Mouse (Mus musculus) liver, adult (tissue): ENCODE results near the gene Gcc2.
A peak's percentile ranks its signal among the peaks of the same experiment; 100 is the strongest.

ENCODE experiments used
- GATA4 ChIP-seq: IDR thresholded peaks from 2 replicates; pipeline ENCODE4 v1.6.1; 2014; ENCODE audit warnings: mild to moderate bottlenecking, low read length; ENCODE audit not compliant: insufficient replicate concordance

Gcc2 gene

GRCm38 (mm10) chr10:58249535-58249934 lies 5.8 kb upstream of the Gcc2 start:
- TF ChIP-seq GATA4 = no peak

- no peak for TF ChIP-seq GATA4
Measured at GRCm38 (mm10) chr10:58254635-58255175, 592 bp upstream of the Gcc2 start.

GRCm38 (mm10) chr10:58255954-58256353 lies 657 bp downstream of the Gcc2 start:
- peak; percentile 87 for TF ChIP-seq GATA4

- no peak for TF ChIP-seq GATA4
Measured at GRCm38 (mm10) chr10:58258466-58258865, 3.2 kb downstream of the Gcc2 start.

GRCm38 (mm10) chr10:58282238-58282637 lies 26.9 kb downstream of the Gcc2 start:
- no peak for TF ChIP-seq GATA4

- no peak for TF ChIP-seq GATA4
Measured at GRCm38 (mm10) chr10:58290742-58291141, 35.4 kb downstream of the Gcc2 start.

- TF ChIP-seq GATA4 = no peak
Measured at GRCm38 (mm10) chr10:58294246-58294645, 38.9 kb downstream of the Gcc2 start.

- no peak for TF ChIP-seq GATA4
Measured at GRCm38 (mm10) chr10:58295605-58296004, 40.3 kb downstream of the Gcc2 start.

GRCm38 (mm10) chr10:58304996-58305395 lies 49.7 kb downstream of the Gcc2 start:
- TF ChIP-seq GATA4 = no peak

- TF ChIP-seq GATA4 = no peak
Measured at GRCm38 (mm10) chr10:58306897-58307296, 51.6 kb downstream of the Gcc2 start.

GRCm38 (mm10) chr10:58310791-58311190 lies 55.5 kb downstream of the Gcc2 start:
- TF ChIP-seq GATA4 = no peak

GRCm38 (mm10) chr10:58312887-58313286 lies 57.6 kb downstream of the Gcc2 start:
- TF ChIP-seq GATA4 = no peak

GRCm38 (mm10) chr10:58320881-58321280 lies 65.6 kb downstream of the Gcc2 start:
- no peak for TF ChIP-seq GATA4

- peak; percentile 52; the same call in 1 of the 2 replicates for TF ChIP-seq GATA4
Measured at GRCm38 (mm10) chr10:58322361-58323027, 67.2 kb downstream of the Gcc2 start.

GRCm38 (mm10) chr10:58323028-58323991 lies 68.0 kb downstream of the Gcc2 start, which contains the start of gene Lims1:
TSS of gene Lims1 (plus strand) at chr10:58323466.
- no peak; the same call in 1 of the 2 replicates for TF ChIP-seq GATA4

GRCm38 (mm10) chr10:58326271-58326670 lies 71.0 kb downstream of the Gcc2 start:
- TF ChIP-seq GATA4 = no peak
